Mouse (Mus musculus) thymus, postnatal 36 days (tissue): Measurements from ENCODE around the gene Stat6.
A peak's percentile ranks its signal among the peaks of the same experiment; 100 is the strongest.

ENCODE experiments used
- DNase-seq, 2 experiments: peaks; one replicate each; pipeline ENCODE4 v3.0.0; 2022; ENCODE audit warnings: mixed read lengths in 2 of 2

The Stat6 gene

DNA sequence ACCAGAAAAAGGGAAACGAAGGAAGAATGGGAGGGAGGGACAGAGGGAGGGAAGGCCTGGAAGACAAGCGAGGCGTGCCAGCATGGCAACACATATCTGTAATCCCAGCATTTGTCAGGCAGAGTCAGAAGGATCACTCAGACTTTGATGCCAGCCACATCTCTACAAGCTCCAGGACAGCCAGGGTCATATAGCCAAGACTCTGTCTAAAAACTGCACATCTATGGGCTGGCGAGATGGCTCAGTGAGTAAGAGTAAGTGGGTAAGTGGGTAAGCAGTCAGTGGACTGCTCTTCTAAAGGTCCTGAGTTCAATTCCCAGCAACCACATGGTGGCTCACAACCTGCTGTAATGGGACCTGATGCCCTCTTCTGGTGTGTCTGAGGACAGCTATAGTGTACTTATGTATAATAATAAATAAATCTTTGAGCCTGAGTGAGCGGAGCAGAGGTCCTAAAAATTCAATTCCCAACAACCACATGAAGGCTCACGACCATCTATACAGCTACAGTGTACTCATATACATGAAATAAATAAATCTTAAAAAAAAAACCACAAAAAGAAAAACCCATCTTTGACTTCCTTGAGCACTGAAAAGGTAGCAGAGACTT lies 31.4 kb downstream of the Stat6 start:
- DNase-seq, result no peak

DNA sequence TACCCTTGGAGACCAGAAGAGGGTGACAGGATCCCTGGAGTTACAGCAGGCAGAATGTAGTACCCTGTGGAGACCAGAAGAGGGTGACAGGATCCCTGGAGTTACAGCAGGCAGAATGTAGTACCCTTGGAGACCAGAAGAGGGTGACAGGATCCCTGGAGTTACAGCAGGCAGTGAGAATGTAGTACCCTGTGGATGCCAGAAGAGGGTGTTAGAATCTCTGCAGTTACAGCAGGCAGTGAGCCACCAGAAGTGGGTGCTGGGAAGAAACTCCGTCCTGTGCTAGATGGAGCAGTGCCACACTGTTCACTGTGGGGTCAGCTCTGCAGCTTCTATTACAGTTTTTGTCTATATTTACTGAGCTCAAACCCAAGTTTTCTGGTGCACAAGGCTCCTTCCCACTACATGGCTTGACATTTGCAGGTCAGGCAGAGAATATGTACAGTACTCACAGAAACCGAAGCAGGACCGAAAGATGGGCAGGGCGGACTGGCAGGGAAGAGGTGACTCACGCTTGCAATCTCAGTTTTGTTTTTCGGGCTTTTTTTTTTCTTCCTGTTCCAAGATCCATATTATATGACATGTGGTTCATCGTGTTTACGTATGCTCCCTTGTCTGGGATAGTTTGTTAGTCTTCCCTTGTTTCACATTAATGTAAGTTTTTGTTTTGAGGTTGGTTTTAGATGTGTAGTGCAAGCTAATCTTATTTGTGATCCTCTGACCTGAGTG lies 32.2 kb downstream of the Stat6 start:
- DNase-seq, result peak; percentile 59 to 68

DNA sequence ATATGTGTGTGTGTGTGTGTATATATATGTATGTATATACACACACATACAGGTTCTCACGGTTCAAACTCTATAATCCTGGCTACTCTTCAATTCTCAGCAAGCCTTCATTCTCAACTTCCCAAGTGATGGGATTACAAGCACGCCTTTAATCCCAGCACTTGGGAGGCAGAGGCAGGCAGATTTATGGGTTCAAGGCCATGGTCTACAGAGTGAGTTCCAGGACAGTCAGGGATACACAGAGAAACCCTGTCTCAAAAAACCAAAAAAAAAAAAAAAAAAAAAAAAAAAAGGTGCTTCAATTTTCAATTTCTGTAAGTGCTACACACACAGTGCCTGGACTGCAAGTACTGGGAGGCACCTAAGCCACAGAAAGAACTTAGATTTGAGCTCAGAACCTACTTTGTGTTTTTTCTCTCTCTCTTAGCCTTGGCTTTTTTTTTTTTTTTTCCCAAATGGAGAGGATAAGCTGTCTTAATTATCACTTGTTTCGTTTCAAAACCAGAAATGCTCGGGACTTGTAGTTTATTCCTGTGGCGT lies 33.1 kb downstream of the Stat6 start:
- no peak for DNase-seq

DNA sequence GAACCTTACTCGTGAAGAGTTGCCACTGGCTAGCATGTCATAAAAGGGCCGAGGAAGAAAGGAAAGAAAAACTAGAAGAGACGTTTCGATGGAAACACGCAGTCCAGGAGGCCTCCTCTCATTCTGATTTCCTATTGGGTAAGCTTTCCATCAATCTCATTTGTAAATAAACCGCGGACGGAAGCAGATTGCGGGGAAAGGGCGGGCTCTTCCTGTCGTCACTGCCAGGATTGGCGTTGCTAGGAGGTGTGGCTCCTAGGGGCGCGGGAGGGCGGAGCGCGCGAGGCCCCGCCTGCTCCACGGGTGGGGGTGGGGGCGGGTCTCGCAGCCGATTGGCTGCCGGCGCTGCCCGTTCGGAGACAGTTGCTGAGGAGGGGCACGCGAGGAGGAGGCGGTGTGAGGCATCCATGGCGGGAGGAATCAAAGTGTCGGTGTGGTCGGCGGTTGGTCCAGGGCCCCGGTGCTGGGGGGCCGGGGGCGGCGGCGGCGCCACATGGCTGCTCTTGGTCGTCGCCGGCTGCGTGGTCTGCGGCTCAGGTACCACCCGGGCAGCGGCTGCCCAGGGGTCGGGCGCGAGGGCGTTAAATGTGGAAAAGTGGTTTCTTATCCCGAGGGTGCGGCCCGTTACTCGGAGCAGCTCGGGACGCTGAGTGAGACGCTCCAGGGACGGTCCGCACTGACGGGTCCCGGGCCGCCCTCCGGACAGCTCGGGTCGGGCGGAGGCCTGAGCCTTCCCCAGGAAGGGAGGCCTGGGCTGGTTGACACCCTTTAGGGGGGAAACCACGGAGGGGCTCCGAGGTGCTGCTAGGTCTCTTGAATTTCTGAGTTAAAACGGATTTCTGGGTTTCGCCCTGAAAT lies 34.1 kb downstream of the Stat6 start:
- peak; percentile 89 to 93 for DNase-seq

DNA sequence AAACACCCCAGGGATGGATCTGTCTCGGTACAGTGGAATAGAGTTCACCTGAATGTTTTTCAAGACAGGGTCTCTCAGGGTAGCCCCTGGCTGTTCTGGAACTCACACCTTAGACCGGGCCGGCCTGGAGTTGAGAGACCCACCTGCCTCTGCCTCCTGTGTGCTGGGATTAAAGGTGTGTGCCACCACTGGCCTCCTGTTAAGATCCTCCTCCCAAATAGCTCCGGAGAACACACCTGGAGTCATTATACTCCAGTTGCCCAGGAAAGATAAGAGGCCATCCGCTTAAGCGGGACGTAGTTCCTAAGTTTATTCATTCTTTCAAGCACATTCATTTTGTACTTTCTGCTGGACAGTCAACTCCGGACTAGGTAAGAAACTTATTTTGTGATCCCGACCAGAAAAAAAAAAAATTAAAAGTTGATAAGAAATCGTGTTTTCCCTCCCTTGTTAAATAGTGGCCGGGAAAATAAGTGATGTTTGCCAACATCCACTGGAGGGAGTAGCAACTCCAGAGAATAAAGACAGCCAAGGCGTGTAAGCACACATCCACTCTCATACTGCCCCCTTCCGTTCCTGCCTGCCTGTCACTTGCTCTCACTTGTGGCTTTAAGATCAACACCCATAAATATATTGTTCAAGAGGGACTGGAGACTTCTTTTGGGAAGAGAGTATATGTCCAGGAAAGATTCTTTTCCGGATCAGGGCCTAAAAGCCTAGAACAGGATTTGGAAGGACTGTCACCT lies 35.0 kb downstream of the Stat6 start:
- DNase-seq, result peak; percentile 75 to 79

DNA sequence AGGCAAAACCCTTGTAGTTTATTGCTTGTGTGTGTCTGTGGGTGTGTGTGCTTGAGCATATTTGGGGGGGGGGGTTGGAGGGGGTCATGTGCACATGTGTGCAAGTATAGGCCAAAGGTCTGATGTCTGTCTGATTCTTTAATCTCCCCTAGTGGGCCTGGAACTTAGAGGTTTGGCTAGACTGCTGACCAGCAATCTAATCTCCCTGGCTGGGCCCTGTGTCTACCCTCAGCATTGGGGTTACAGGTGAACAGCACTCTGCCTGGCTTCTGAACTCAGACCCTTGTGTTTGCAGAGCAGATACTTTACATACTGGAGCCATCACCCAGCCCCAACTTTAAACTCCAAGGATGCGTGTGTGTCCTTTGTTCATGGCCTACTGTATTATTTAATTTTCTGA lies 36.4 kb downstream of the Stat6 start:
- no peak for DNase-seq

DNA sequence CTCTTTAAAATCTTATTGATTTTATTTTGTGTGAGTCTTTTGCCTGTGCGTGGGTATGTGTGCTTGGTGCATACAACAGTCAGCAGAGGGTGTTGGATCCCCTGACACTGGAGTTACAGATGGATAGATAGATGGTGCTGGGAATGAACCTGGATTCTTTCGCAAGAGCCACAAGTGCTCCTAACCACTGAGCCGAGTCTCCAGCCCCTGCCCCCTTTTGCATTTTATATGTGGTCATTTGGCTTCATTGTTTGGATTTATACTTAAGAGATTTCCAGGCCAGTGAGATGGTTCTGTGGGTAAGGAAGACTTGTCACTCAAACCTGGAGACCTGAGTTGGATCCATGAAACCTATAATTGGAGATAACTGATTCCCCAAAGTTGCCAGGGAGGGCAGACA lies 37.1 kb downstream of the Stat6 start:
- no peak for DNase-seq

DNA sequence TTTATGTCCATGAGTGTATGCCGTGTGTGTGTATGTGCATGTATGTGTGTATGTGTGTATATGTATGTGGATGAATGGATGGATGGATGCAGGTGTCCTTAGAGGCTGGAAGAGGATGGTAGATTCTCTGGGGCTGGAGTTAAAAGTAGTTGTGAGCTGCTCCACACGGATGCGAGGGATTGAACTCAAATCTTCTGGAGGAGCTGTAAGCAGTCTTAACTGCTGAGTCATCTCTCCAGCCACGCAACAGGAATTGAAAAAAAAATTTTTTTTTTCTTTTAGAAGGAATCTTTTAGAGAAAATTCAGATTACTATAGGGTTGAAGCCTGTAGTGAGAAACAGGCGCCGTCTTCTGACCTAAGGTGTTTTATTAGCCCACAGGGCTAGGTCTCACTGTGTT lies 40.1 kb downstream of the Stat6 start:
- DNase-seq, result no peak

DNA sequence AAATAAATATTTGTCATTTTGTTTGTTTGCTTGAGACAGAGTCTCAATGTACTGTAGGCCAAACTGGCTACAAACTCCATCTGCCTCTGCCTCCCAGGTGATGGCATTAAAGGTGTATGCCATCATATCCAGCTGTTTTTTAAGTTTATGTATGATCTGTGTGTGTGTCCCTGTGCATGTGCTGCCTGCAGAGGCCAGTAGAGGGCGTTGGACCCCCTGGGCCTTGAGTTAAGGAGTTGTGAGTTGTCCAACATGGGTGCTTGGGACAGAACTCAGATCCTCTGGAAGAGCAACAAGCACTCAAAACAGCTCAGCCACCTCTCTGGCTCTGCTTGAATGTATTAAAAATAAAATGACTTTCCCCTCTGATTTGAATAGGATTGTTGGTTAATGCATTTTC lies 48.3 kb downstream of the Stat6 start:
- no peak for DNase-seq

DNA sequence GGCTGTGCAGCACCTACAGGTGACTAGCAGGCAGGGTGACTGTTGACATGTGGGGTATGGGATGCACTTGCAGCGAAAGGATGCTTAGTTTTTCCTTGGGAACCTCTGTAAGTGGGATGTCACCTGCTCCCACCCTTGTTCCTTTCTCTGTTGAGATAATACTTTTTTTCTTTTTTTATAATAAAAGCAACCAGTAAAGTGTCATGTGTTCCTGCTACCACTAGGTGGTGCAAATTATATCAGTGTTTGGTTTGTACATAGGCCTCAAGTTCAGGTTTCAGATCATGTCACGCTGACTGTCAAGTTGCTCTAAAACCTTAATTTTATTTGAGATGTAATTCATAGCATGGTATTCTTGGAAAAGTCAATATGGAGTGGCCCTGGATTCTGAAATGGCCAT lies 51.9 kb downstream of the Stat6 start:
- no peak for DNase-seq

DNA sequence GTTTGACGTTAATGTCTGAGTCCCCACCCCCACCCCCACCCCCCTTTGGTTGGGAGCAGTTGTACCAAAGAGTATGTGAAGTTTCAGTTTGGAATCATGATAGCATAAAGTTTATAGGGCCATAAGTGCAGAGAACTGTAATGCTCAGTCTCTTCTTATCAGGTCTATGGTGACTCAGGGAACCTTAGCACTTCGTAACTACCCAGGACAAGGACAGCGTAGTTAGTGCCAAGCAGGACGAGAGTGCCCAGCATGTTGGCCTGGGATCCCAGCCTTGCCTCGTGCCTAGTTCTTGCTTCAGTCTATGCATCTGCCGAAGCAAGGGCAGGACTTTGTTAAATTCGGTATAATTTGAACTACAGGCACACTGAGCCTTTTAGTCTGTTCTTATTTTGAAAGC lies 53.0 kb downstream of the Stat6 start:
- DNase-seq, result no peak

DNA sequence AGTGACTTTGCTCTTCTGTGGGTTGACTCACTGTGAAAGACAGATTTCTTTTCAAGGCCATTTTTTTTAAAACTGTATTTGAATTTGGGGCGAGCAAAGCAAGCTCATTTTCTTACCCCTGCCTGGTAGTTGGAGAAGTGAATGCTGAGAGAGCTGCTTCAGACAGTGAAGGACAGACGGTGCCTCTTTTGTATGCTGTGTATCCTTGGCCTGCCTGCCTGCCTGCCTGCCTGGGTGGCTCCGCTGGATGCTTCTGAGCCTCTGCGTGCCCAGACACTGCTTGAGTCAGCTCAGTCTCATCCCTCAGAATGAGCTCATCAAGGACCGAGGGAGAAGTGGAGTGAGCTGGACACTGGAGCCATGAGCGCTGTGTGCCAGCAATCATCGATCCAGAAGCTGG lies 56.2 kb downstream of the Stat6 start:
- DNase-seq, result no peak

DNA sequence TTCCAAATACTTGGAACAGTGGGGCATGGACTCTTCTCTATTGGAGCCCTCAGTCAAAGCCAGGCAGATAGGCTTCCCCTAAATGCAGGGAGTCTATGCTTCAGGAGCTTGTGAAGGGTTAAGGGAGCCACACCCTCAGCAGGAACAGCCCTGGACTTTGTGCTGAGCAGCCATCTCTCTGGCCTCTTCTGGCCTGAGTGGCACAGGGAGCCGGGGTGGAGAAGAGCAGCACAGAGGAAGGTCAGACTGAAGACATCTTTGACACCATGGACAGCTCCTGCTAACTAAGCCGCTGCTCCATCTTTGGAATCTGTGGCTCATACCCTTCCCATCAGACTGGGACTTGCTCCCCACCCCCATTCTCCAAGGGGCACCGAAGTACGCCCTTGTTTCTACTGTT lies 60.5 kb downstream of the Stat6 start:
- no peak for DNase-seq

DNA sequence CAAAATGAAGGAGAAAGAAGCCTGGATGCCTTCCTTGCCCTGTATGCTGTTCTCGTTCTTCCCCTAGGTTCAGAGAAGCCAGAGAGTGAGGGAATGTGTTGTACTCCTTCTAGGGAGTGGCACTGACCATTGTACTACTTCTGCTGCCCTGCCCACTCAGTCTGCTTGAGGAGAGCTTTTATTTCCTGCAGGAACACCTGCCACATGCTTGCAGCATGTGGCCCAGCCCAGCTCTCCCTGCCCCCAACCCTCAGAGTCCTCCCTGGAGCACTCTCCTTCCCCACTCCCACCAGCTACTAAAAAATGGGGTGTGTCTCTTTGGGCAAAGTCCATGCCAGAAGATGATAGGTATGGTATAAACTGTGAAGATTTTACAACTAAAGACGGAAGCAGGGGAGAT lies 61.5 kb downstream of the Stat6 start:
- no peak for DNase-seq

DNA sequence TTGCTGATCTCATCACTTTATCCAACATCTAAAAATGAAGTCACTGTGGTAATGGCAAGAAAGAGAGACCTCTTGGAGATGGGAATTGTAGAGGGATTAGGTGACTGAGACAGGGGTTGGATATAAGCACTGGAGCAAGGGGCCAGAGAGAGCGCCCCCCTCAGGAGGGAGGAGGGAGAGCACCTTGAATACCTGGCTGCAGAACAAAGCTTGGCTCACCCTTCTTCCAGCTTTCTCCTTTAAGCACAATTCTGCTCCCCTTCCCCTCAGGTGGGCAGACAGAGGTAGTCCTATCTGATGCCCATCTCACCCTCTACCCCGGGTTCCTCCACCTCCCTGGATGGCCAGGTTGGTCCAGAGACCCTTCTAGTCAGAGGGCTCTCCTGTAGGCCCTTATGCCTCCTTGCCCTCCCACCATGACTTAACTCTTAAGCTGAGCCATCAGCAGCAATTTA lies 62.0 kb downstream of the Stat6 start, which contains the start of gene Myo1a:
Gene Myo1a (plus strand): TSS at position 405 of the 455 bp plus-strand sequence.
- DNase-seq, result no peak

DNA sequence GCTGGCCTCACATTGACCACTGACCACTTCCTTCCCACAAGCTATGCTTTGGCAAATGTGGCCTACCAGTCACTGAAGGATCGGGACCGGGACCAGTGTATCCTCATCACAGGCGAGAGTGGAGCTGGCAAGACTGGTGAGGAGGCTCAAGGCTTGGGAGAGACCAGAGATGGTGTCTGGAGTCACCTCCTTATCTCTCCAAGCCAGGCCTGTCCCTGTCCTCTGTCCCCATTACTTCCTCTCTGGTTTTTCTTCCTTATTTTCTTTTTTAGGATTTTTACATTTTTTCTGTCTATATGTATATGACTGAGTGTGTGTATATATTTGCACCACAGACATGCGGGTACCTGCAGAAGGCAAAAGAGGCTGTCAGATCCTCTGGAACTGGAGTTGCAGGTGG lies 63.0 kb downstream of the Stat6 start:
- DNase-seq, result no peak

DNA sequence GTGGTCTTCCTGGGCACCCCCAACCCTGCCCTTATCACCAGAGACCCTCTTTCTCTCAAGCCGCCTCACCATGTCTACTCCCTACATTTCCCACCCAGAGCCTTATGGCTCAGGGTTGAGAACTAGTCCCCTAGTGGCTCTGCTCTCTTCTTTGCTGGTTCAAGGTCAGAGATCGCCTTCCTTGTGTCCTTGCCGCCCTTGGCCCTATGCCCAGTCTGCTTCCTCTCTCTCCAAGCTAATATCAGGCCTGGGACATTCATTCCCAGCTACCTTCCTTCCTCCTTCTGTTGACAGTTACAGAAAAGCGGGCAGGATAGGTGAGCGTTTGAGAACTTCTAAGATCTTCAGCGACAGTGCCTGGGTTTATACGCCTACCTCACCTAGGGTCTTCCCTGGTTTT lies 64.9 kb downstream of the Stat6 start:
- no peak for DNase-seq

DNA sequence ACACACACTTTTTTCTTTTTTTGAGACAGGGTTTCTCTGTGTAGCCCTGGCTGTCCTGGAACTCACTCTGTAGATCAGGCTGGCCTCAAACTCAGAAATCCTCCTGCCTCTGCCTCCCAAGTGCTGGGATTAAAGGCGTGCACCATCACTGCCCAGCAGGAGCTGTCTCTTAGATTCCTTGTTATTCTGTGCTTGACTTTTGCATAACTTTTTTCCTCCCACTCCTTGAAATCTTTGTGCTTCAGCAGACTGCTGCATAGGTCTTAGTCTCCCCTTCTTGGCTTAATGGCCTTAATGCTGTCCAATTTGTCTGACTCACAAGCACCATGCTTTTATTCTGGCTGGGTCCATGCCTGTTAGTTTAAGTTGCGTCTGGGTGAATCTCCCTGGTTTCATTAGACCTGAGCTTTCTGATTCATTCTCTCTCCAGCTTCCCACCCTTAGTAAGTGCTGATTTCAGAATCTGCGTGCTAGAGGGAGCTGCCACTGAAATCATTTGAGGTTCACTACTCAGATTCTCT lies 66.1 kb downstream of the Stat6 start:
- no peak for DNase-seq

DNA sequence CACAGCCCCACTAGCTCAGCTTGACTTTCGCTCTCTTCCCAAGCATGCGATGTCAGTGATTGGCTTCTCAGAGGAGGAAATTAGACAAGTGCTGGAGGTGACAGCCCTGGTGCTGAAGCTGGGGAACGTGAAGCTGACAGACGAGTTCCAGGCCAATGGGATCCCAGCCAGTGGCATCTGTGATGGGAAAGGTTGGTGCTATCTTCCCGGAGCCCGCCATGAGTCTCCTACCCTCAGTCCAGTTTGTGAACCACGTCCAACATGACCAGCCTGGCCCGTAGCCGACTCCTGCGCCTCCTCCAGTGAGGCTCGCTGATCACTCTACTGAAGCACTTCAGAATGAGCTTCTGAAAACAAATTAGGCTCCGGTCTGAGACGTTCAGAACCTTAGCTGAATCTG lies 67.5 kb downstream of the Stat6 start:
- no peak for DNase-seq
